Mouse (Mus musculus): Measurements from ENCODE around the gene Nfyb. TPM values are rescaled to one million over a fixed set of nuclear protein-coding genes. Genes with fewer than 3 reads are reported as not detected.

Nfyb gene
- 16.0 and 28.7 TPM in 2 replicates for polyA plus RNA-seq (2012; ENCODE audit: low replicate concordance)

DNA sequence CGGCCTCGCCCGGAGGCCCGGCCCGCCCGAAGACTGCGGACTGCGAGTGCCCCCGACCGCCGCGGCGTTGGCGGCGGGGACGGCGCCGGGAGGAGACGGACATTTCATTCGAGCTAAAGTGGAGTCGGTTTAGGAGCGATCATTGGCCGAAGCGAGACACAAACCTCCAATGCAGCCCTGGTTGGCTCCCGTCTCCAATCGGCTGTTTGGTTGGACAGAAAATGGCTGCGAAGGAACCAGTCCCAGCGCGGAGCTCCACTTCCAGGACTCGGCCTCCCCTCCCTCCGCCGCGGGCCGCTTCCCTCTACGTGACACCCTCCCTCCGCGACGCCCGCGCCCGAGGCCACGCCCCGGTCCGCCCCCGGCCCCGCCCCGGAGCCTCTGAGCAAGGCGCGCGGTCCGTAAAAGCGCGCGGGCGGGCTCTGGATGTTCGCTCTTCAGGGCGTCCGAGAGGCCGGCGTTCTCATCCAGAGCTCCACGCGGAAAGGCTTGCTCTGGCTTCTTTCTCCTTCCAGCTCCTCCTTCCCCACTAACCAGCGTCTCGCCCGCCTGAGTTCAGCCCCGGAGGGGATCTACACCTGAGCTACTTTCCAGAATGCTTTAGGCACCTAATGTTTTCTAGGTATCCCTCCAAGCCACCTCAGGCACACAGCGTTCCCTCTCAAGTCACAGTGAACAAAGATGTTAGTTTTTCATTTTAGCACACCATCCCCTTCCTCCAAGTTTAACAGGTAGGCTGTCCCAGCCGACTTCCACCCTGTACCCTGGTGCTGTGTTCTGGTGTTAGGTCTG is at the start of gene Nfyb:
Gene Nfyb (minus strand): TSS at position 305 of the 792 bp plus-strand sequence.

Other genes with a start within 250 kb of the Nfyb start
- gene 1190007I07Rik, start 140.9 kb downstream of the Nfyb start, polyA plus RNA-seq (2012; ENCODE audit: low replicate concordance) = 27.3 and 45.0 TPM in 2 replicates
- 3.6 and 3.7 TPM in 2 replicates for gene Tdg, start 134.3 kb downstream of the Nfyb start, polyA plus RNA-seq (2012; ENCODE audit: low replicate concordance)
- gene Glt8d2, start 73.5 kb downstream of the Nfyb start, polyA plus RNA-seq (2012; ENCODE audit: low replicate concordance) = not detected in 2 replicates
- 2.7 and 4.4 TPM in 2 replicates for gene Hcfc2, start 68.0 kb downstream of the Nfyb start, polyA plus RNA-seq (2012; ENCODE audit: low replicate concordance)
- gene Txnrd1, start 69.8 kb upstream of the Nfyb start, polyA plus RNA-seq (2012; ENCODE audit: low replicate concordance) = 33.3 and 46.8 TPM in 2 replicates
- 0.45 and 0.82 TPM in 2 replicates for gene Eid3, start 102.5 kb upstream of the Nfyb start, polyA plus RNA-seq (2012; ENCODE audit: low replicate concordance)
- gene Chst11, start 221.4 kb upstream of the Nfyb start, polyA plus RNA-seq (2012; ENCODE audit: low replicate concordance) = 5.5 and 6.9 TPM in 2 replicates

Data from hematopoietic multipotent progenitor cell, adult 10-12 weeks (in vitro differentiated cells).